Comparison of ENCODE assay signal across 9 mouse cellular contexts in genomic region chr14:51089674-51090076, GRCm38 (mm10). TPM values are rescaled to one million over a fixed set of nuclear protein-coding genes. Genes with fewer than 3 reads are reported as not detected.
DNase-seq lines count a peak whose midpoint lies in the region; ATAC-seq and TF ChIP-seq lines count a peak whose summit lies in the region.
"Had no signal": no experiment of that assay in that cellular context is flagged by ENCODE, and none has a peak within 500 bp of the region (broad histone marks: within the 10 kb centered on the region; RNA-seq: fewer than 3 reads in every experiment).

No protein-coding gene starts in this region.

- TF ChIP-seq CTCF in G1E (IDR thresholded peaks at IDR 0.05; ENCODE audit: low read depth, low read length) = no peak
- no peak for TF ChIP-seq CTCF in heart, postnatal 0 days (IDR thresholded peaks at IDR 0.05; ENCODE audit: low read depth)
- TF ChIP-seq CTCF in liver, postnatal 0 days (IDR thresholded peaks at IDR 0.05; ENCODE audit: low read depth) = no peak

- H3K9me3 ChIP-seq in heart, embryonic 16.5 days (replicated peaks; ENCODE audit: control insufficient read depth, low read length) = no peaks in the 10 kb centered on the region
- H3K9me3 ChIP-seq in G1E (replicated peaks) = no peaks in the 10 kb centered on the region
- H3K9me3 ChIP-seq in heart, postnatal 0 days (replicated peaks; ENCODE audit: control insufficient read depth, low read length) = no peaks in the 10 kb centered on the region
- H3K9me3 ChIP-seq in liver, postnatal 0 days (ENCODE audit: low read length) = no peaks in the 10 kb centered on the region

- no peaks in the 10 kb centered on the region for H3K36me3 ChIP-seq in heart, embryonic 16.5 days (ENCODE audit: control insufficient read depth, insufficient read depth)
- H3K36me3 ChIP-seq in G1E (replicated peaks) = no peaks in the 10 kb centered on the region
- H3K36me3 ChIP-seq in heart, postnatal 0 days (replicated peaks; ENCODE audit: control insufficient read depth, insufficient read depth, low read length) = no peaks in the 10 kb centered on the region
- H3K36me3 ChIP-seq in liver, postnatal 0 days (replicated peaks; ENCODE audit: insufficient read depth, low read length) = no peaks in the 10 kb centered on the region

- intact Hi-C loops in heart, postnatal 36 days (cut with DNase I) = loop anchor here (1.0 to 2.0 kb wide), 3 partner anchors 25 to 289 kb away; partner anchors contain the start of genes Ccnb1ip1 and Parp2

- WGBS in heart, embryonic 16.5 days = 1% methylated on average over 15 of the region's 15 CpGs
- under 1% methylated on average over 15 of the region's 15 CpGs for WGBS in heart, postnatal 0 days
- under 1% methylated on average over 15 of the region's 15 CpGs for WGBS in liver, postnatal 0 days (ENCODE audit: insufficient replicate concordance)

- H3K27ac ChIP-seq in heart, embryonic 16.5 days (ENCODE audit: low read length) = peak overlapping the region; percentile 86
- H3K27ac ChIP-seq in heart, postnatal 0 days (ENCODE audit: low read depth) = peak overlapping the region; percentile 87
- peak overlapping the region; percentile 95 for H3K27ac ChIP-seq in liver, postnatal 0 days (ENCODE audit: low read depth)

- DNase-seq in heart, postnatal 36 days = no peak
- DNase-seq in G1E (ENCODE audit: low spot score) = no peak
- peak; percentile 13 for DNase-seq in heart, postnatal 0 days (ENCODE audit: low spot score)
- DNase-seq in liver, postnatal 0 days = peak; percentile 43
- DNase-seq in adrenal gland, postnatal 10 days = no peak
- DNase-seq in layer of hippocampus, postnatal 36 days = no peak
- DNase-seq in gastrocnemius, postnatal 10 days = no peak

- peak overlapping the region; percentile 82 for H3K4me3 ChIP-seq in heart, embryonic 16.5 days (ENCODE audit: low read length)
- H3K4me3 ChIP-seq in G1E (ENCODE audit: low read depth, low read length) = peak overlapping the region; percentile 77
- H3K4me3 ChIP-seq in heart, postnatal 0 days (ENCODE audit: low read depth, low read length) = peak overlapping the region; percentile 80
- H3K4me3 ChIP-seq in liver, postnatal 0 days (ENCODE audit: low read depth, low read length) = peak overlapping the region; percentile 61

- no peaks in the 10 kb centered on the region for H3K27me3 ChIP-seq in heart, embryonic 16.5 days (ENCODE audit: control insufficient read depth, insufficient read depth, low read length)
- no peaks in the 10 kb centered on the region for H3K27me3 ChIP-seq in G1E (ENCODE audit: insufficient read depth, low read length)
- no peaks in the 10 kb centered on the region for H3K27me3 ChIP-seq in heart, postnatal 0 days (ENCODE audit: control insufficient read depth, insufficient read depth, low read length)
- H3K27me3 ChIP-seq in liver, postnatal 0 days (ENCODE audit: insufficient read depth, low read length) = no peaks in the 10 kb centered on the region

- H3K4me1 ChIP-seq in heart, embryonic 16.5 days (ENCODE audit: control insufficient read depth, insufficient read depth, low read length) = peaks cover 12% of the 10 kb centered on the region
- H3K4me1 ChIP-seq in G1E (ENCODE audit: insufficient read depth, low read depth, low read length) = peaks cover 49% of the 10 kb centered on the region
- no peaks in the 10 kb centered on the region for H3K4me1 ChIP-seq in heart, postnatal 0 days (ENCODE audit: control insufficient read depth, insufficient read depth)
- H3K4me1 ChIP-seq in liver, postnatal 0 days (ENCODE audit: insufficient read depth) = peaks cover 30% of the 10 kb centered on the region

- TF ChIP-seq EP300 in heart, postnatal 0 days (IDR thresholded peaks at IDR 0.05; ENCODE audit: low read depth) = 0 out of 2 replicates have a peak, but pooled peaks have one; percentile 21
- TF ChIP-seq EP300 in liver, postnatal 0 days (IDR thresholded peaks at IDR 0.05; ENCODE audit: low read depth) = no peak

- H3K9ac ChIP-seq in heart, embryonic 16.5 days (ENCODE audit: low read length) = peak overlapping the region; percentile 70
- peak overlapping the region; percentile 62 for H3K9ac ChIP-seq in heart, postnatal 0 days (replicated peaks; ENCODE audit: low read depth, low read length)
- peak overlapping the region; percentile 69 for H3K9ac ChIP-seq in liver, postnatal 0 days (replicated peaks)

- peak overlapping the region; percentile 85 for H3K4me2 ChIP-seq in heart, embryonic 16.5 days (ENCODE audit: low read depth, low read length)
- peak overlapping the region; percentile 83 for H3K4me2 ChIP-seq in heart, postnatal 0 days (ENCODE audit: low read depth, low read length)
- peak overlapping the region; percentile 85 for H3K4me2 ChIP-seq in liver, postnatal 0 days (ENCODE audit: low read depth, low read length)

- ATAC-seq in heart, embryonic 16.5 days (replicated peaks; ENCODE audit: extremely low read depth, insufficient read depth, low FRiP score) = no peak
- ATAC-seq in G1E (ENCODE audit: extremely low read depth, insufficient number of reproducible peaks, low FRiP score, poor library complexity, severe bottlenecking) = no peak
- peak; percentile 18 for ATAC-seq in heart, postnatal 0 days (ENCODE audit: insufficient read depth, low read depth)
- peak; percentile 46 for ATAC-seq in liver, postnatal 0 days

RNA-seq across cellular contexts. Expression of gene Rnase4, which starts 1.2 kb away (rescaled TPM):
- 27.3 and 30.5 TPM in 2 replicates for polyA plus RNA-seq in heart, embryonic 16.5 days (2015; fragmentation: Nextera tagmentation; extraction: Ambion mirVana)
- 10 to 100 TPM; 58.7 to 61.0 TPM for total RNA-seq in heart, postnatal 36 days (2021)
- total RNA-seq in G1E (2014; fragmentation: Nextera tagmentation) (2.7 and 3.2 TPM in 2 replicates), G1E (2017) (0.17 and 0.49 TPM in 2 replicates)
- polyA plus RNA-seq in G1E (2012) = not detected in 2 replicates
- 53.3 and 58.1 TPM in 2 replicates for total RNA-seq in heart, postnatal 0 days (2014; rRNA removed; ENCODE audit: low replicate concordance)
- 29.1 and 32.5 TPM in 2 replicates for polyA plus RNA-seq in heart, postnatal 0 days (2015; fragmentation: Nextera tagmentation; extraction: Ambion mirVana)
- polyA plus RNA-seq in liver, postnatal 0 days (2015; fragmentation: Nextera tagmentation; extraction: Ambion mirVana) = 221 and 337 TPM in 2 replicates
- total RNA-seq in adrenal gland, postnatal 10 days (2021) = 100 to 1,000 TPM in 1 of 2 experiments, 10 to 100 TPM in 1; 78.4 to 110 TPM
- 10 to 100 TPM; 15.8 to 18.7 TPM for total RNA-seq in layer of hippocampus, postnatal 36 days (2021)
- total RNA-seq in gastrocnemius, postnatal 10 days (2021) = 10 to 100 TPM; 46.6 to 51.4 TPM

RNA-seq across cellular contexts. Expression of gene Ang, which starts 1.3 kb away (rescaled TPM):
- 3.4 and 4.4 TPM in 2 replicates for polyA plus RNA-seq in heart, embryonic 16.5 days (2015; fragmentation: Nextera tagmentation; extraction: Ambion mirVana)
- 1 to 10 TPM; 7.7 to 9.5 TPM for total RNA-seq in heart, postnatal 36 days (2021)
- total RNA-seq in G1E (2014; fragmentation: Nextera tagmentation) (1.6 TPM in 1 of 2 replicates, not detected in the other), G1E (2017) (0.16 TPM in 1 of 2 replicates, not detected in the other)
- not detected in 2 replicates for polyA plus RNA-seq in G1E (2012)
- 9.3 TPM in 1 of 2 replicates, not detected in the other for total RNA-seq in heart, postnatal 0 days (2014; rRNA removed; ENCODE audit: low replicate concordance)
- polyA plus RNA-seq in heart, postnatal 0 days (2015; fragmentation: Nextera tagmentation; extraction: Ambion mirVana) = 2.6 and 2.9 TPM in 2 replicates
- 85.3 and 131 TPM in 2 replicates for polyA plus RNA-seq in liver, postnatal 0 days (2015; fragmentation: Nextera tagmentation; extraction: Ambion mirVana)
- total RNA-seq in adrenal gland, postnatal 10 days (2021) = 10 to 100 TPM; 14.3 to 22.4 TPM
- 1 to 10 TPM; 3.4 to 5.6 TPM for total RNA-seq in layer of hippocampus, postnatal 36 days (2021)
- total RNA-seq in gastrocnemius, postnatal 10 days (2021) = 1 to 10 TPM; 3.3 to 4.6 TPM

RNA-seq across cellular contexts. Expression of gene Olfr750, which starts 15.4 kb away (rescaled TPM):
- polyA plus RNA-seq in heart, embryonic 16.5 days (2015; fragmentation: Nextera tagmentation; extraction: Ambion mirVana) = not detected in 2 replicates
- total RNA-seq in heart, postnatal 36 days (2021) = not detected
- not detected in 2 replicates for total RNA-seq in G1E (2014; fragmentation: Nextera tagmentation)
- total RNA-seq in G1E (2017) = 0.05 and 0.06 TPM in 2 replicates
- not detected in 2 replicates for polyA plus RNA-seq in G1E (2012)
- total RNA-seq in heart, postnatal 0 days (2014; rRNA removed; ENCODE audit: low replicate concordance) = not detected in 2 replicates
- polyA plus RNA-seq in heart, postnatal 0 days (2015; fragmentation: Nextera tagmentation; extraction: Ambion mirVana) = not detected in 2 replicates
- polyA plus RNA-seq in liver, postnatal 0 days (2015; fragmentation: Nextera tagmentation; extraction: Ambion mirVana) = not detected in 2 replicates
- not detected for total RNA-seq in adrenal gland, postnatal 10 days (2021)
- not detected for total RNA-seq in layer of hippocampus, postnatal 36 days (2021)
- not detected for total RNA-seq in gastrocnemius, postnatal 10 days (2021)
- total RNA-seq: neutrophil, adult 5-6 weeks had no signal

RNA-seq across cellular contexts. Expression of gene Eddm3b, which starts 24.6 kb away (rescaled TPM):
- not detected in 2 replicates for polyA plus RNA-seq in heart, embryonic 16.5 days (2015; fragmentation: Nextera tagmentation; extraction: Ambion mirVana)
- not detected for total RNA-seq in heart, postnatal 36 days (2021)
- total RNA-seq in G1E (2014; fragmentation: Nextera tagmentation) = not detected in 2 replicates
- 0.11 TPM in 1 of 2 replicates, not detected in the other for total RNA-seq in G1E (2017)
- polyA plus RNA-seq in G1E (2012) = not detected in 2 replicates
- total RNA-seq in heart, postnatal 0 days (2014; rRNA removed; ENCODE audit: low replicate concordance) = not detected in 2 replicates
- not detected in 2 replicates for polyA plus RNA-seq in heart, postnatal 0 days (2015; fragmentation: Nextera tagmentation; extraction: Ambion mirVana)
- polyA plus RNA-seq in liver, postnatal 0 days (2015; fragmentation: Nextera tagmentation; extraction: Ambion mirVana) = 0.07 TPM in 2 replicates
- not detected for total RNA-seq in adrenal gland, postnatal 10 days (2021)
- not detected for total RNA-seq in layer of hippocampus, postnatal 36 days (2021)
- not detected for total RNA-seq in gastrocnemius, postnatal 10 days (2021)
- total RNA-seq: neutrophil, adult 5-6 weeks had no signal

RNA-seq across cellular contexts. Expression of gene Rnase12, which starts 32.2 kb away (rescaled TPM):
- polyA plus RNA-seq in heart, embryonic 16.5 days (2015; fragmentation: Nextera tagmentation; extraction: Ambion mirVana) = 0.71 TPM in 1 of 2 replicates, not detected in the other
- total RNA-seq in heart, postnatal 36 days (2021) = not detected
- total RNA-seq in G1E (2014; fragmentation: Nextera tagmentation) (not detected in 2 replicates), G1E (2017) (not detected in 2 replicates)
- not detected in 2 replicates for polyA plus RNA-seq in G1E (2012)
- total RNA-seq in heart, postnatal 0 days (2014; rRNA removed; ENCODE audit: low replicate concordance) = not detected in 2 replicates
- polyA plus RNA-seq in heart, postnatal 0 days (2015; fragmentation: Nextera tagmentation; extraction: Ambion mirVana) = 0.40 TPM in 1 of 2 replicates, not detected in the other
- polyA plus RNA-seq in liver, postnatal 0 days (2015; fragmentation: Nextera tagmentation; extraction: Ambion mirVana) = 1.3 and 1.6 TPM in 2 replicates
- not detected for total RNA-seq in adrenal gland, postnatal 10 days (2021)
- not detected for total RNA-seq in layer of hippocampus, postnatal 36 days (2021)
- not detected for total RNA-seq in gastrocnemius, postnatal 10 days (2021)

Comparison
In these comparisons a context has a peak if more than half of its experiments do, and no peak if none do; other contexts are left out.
1. ATAC-seq: peak in heart, postnatal 0 days (single experiment) and liver, postnatal 0 days (single experiment); none in heart, embryonic 16.5 days (single experiment) and G1E (single experiment).
2. DNase-seq: peak in heart, postnatal 0 days (single experiment) and liver, postnatal 0 days (single experiment); none in heart, postnatal 36 days (0 of 2), G1E (single experiment), adrenal gland, postnatal 10 days (single experiment), layer of hippocampus, postnatal 36 days (0 of 2) and gastrocnemius, postnatal 10 days (single experiment).
3. Peak in every context shown above with its lines, with median percentiles within 50 percentile points of each other: H3K27ac ChIP-seq, H3K4me2 ChIP-seq, H3K4me3 ChIP-seq and H3K9ac ChIP-seq.